18 mouse cellular contexts compared by ENCODE assay signal in the genomic region with DNA sequence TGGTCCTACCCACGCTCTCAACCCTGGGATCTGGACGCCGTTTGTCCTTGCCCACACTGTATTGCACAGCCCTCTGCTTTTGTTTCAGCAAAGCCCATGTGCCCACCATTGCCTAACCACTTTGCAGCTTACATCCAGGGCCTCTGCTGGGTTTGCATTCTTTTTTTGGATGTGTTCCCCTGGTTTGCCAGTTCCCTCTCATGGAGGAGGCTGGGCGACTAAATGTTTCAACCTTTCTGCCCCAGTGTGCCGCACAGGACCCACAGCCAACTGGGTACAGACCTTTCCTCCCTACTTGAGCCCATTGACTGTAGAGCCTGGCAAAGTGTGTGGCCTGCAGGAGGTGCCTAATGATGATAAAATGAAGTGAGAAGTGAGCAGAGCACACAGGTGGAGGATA.
"Had no signal": no experiment of that assay in that cellular context is flagged by ENCODE, and none has a peak within 500 bp of the region (broad histone marks: within the 10 kb centered on the region; RNA-seq: fewer than 3 reads in every experiment).

No protein-coding gene starts in this region.

- ATAC-seq: lung, postnatal 0 days; midbrain, embryonic 15.5 days had no signal

- H3K9ac ChIP-seq: limb, embryonic 12.5 days; limb, embryonic 15.5 days; liver, embryonic 14.5 days; liver, postnatal 0 days; midbrain, embryonic 15.5 days; neural tube, embryonic 13.5 days had no signal

- H3K27ac ChIP-seq: limb, embryonic 12.5 days; limb, embryonic 15.5 days; liver, embryonic 14.5 days; midbrain, embryonic 10.5 days; midbrain, embryonic 15.5 days; neural tube, embryonic 13.5 days had no signal

- H3K27me3 ChIP-seq: limb, embryonic 12.5 days; limb, embryonic 15.5 days; midbrain, embryonic 15.5 days; neural tube, embryonic 13.5 days had no signal

- H3K4me3 ChIP-seq: limb, embryonic 12.5 days; limb, embryonic 15.5 days; megakaryocyte, embryonic 14.5 days; midbrain, embryonic 10.5 days; midbrain, embryonic 15.5 days; neural tube, embryonic 13.5 days had no signal

- H3K4me1 ChIP-seq: midbrain, embryonic 15.5 days had no signal

- H3K4me2 ChIP-seq: limb, embryonic 12.5 days; limb, embryonic 15.5 days; liver, embryonic 11.5 days; midbrain, embryonic 15.5 days; neural tube, embryonic 13.5 days had no signal

- DNase-seq: left cerebral cortex, postnatal 4 days; liver, postnatal 0 days; lung, postnatal 36 days; retina, postnatal 1 day; right cerebral cortex, postnatal 25 days; spleen, adult 18-20 months; thymus, adult 2 months; thymus, postnatal 14 days; thymus, postnatal 4 days had no signal

- H3K36me3 ChIP-seq: limb, embryonic 12.5 days; limb, embryonic 15.5 days; midbrain, embryonic 10.5 days; midbrain, embryonic 15.5 days; neural tube, embryonic 13.5 days had no signal

- H3K9me3 ChIP-seq: limb, embryonic 12.5 days; limb, embryonic 15.5 days; megakaryocyte, embryonic 14.5 days; midbrain, embryonic 10.5 days; midbrain, embryonic 15.5 days; neural tube, embryonic 13.5 days had no signal
